Mouse (Mus musculus) MEL (cell line): ENCODE results near the gene AC134908.4. TPM values are rescaled to one million over a fixed set of nuclear protein-coding genes. Genes with fewer than 3 reads are reported as not detected.

Experiments
- DNase-seq: peaks from one replicate; pipeline ENCODE4 v3.0.0; 2011; ENCODE audit warnings: low read depth, low spot score
- H3K27ac ChIP-seq: 2 replicates; pipeline ENCODE4 v1.5.1; 2012; ENCODE audit warnings: low read depth, mild to moderate bottlenecking, control low read depth, low read length, moderate library complexity; ENCODE audit not compliant: control insufficient read depth
- H3K27me3 ChIP-seq, 2 experiments: fragments of 150-350 bp in 1 of 2; sonication (generic) in 1 of 2; 2 replicates each; pipeline ENCODE4 v1.6.1; 2012; ENCODE audit warnings: low read length in 2 of 2, mild to moderate bottlenecking in 2 of 2, improper control_type of control experiment in 1 of 2, moderate library complexity in 1 of 2; ENCODE audit not compliant: insufficient read depth in 2 of 2, control insufficient read depth in 1 of 2
- H3K36me3 ChIP-seq, 2 experiments: 2 replicates each; pipeline ENCODE4 v1.6.1; 2012 to 2014; ENCODE audit warnings: low read length in 2 of 2, improper control_type of control experiment in 1 of 2, inconsistent platforms in 1 of 2, mild to moderate bottlenecking in 1 of 2; ENCODE audit not compliant: insufficient read depth in 2 of 2, control insufficient read depth in 1 of 2
- H3K4me1 ChIP-seq, 2 experiments: fragments of 150-350 bp in 1 of 2; sonication (generic) in 1 of 2; 2 replicates each; pipeline ENCODE4 v1.6.1; 2012; ENCODE audit warnings: low read length in 2 of 2, improper control_type of control experiment in 1 of 2, mild to moderate bottlenecking in 1 of 2; ENCODE audit not compliant: insufficient read depth in 2 of 2, control insufficient read depth in 1 of 2
- H3K4me3 ChIP-seq, 2 experiments: fragments of 150-350 bp in 1 of 2; sonication (generic) in 1 of 2; 2 replicates each; pipeline ENCODE4 v1.5.1; 2012; ENCODE audit warnings: low read depth in 2 of 2, low read length in 2 of 2, mild to moderate bottlenecking in 2 of 2, moderate library complexity in 2 of 2, control low read depth in 1 of 2, improper control_type of control experiment in 1 of 2; ENCODE audit not compliant: control insufficient read depth in 1 of 2, insufficient read depth in 1 of 2
- H3K79me2 ChIP-seq: 2 replicates; pipeline ENCODE4 v1.6.1; 2012; ENCODE audit warnings: mild to moderate bottlenecking, low read length, moderate library complexity; ENCODE audit not compliant: control insufficient read depth, poor library complexity, insufficient read depth
- H3K9ac ChIP-seq: 2 replicates; pipeline ENCODE4 v1.6.1; 2012; ENCODE audit warnings: low read depth, mild to moderate bottlenecking, control low read depth, low read length, moderate library complexity; ENCODE audit not compliant: control insufficient read depth, poor library complexity, severe bottlenecking
- H3K9me3 ChIP-seq: fragments of 150-350 bp; sonication (generic); replicated peaks from 2 replicates; pipeline ENCODE4 v1.6.1; 2012; ENCODE audit warnings: mild to moderate bottlenecking, low read length, improper control_type of control experiment, moderate library complexity; ENCODE audit not compliant: insufficient read depth
- CTCF ChIP-seq, 3 experiments: IDR thresholded peaks in 2 of 3; conservative IDR thresholded peaks in 1 of 3; 2 replicates each; pipeline ENCODE4 v1.5.1; 2011 to 2012; ENCODE audit warnings: low read length in 3 of 3, low read depth in 2 of 3, mild to moderate bottlenecking in 2 of 3, improper control_type of control experiment in 1 of 3, inconsistent platforms in 1 of 3, mixed read lengths in 1 of 3, moderate library complexity in 1 of 3; ENCODE audit not compliant: control insufficient read depth in 1 of 3, insufficient read depth in 1 of 3, poor library complexity in 1 of 3, severe bottlenecking in 1 of 3
- EP300 ChIP-seq, 2 experiments: IDR thresholded peaks; 2 replicates each; pipeline ENCODE4 v1.6.1; 2011; ENCODE audit warnings: improper control_type of control experiment in 2 of 2, low read length in 2 of 2, low read depth in 1 of 2, mild to moderate bottlenecking in 1 of 2
- GABPA ChIP-seq: IDR thresholded peaks from 2 replicates; pipeline ENCODE4 v1.6.1; 2012; ENCODE audit warnings: low read depth, mild to moderate bottlenecking, inconsistent platforms, low read length, improper control_type of control experiment, moderate library complexity
- MAFK ChIP-seq: IDR thresholded peaks from 2 replicates; pipeline ENCODE4 v1.6.1; 2011; ENCODE audit warnings: low read depth, mild to moderate bottlenecking, low read length, improper control_type of control experiment, borderline replicate concordance
- MAX ChIP-seq: IDR thresholded peaks from 2 replicates; pipeline ENCODE4 v1.6.1; 2011; ENCODE audit warnings: low read length, improper control_type of control experiment
- MAZ ChIP-seq: IDR thresholded peaks from 2 replicates; pipeline ENCODE4 v1.6.1; 2012; ENCODE audit warnings: low read depth, mild to moderate bottlenecking, inconsistent platforms, low read length, improper control_type of control experiment
- MEF2A ChIP-seq: IDR thresholded peaks from 2 replicates; pipeline ENCODE4 v1.6.1; 2014; ENCODE audit warnings: low read depth, mild to moderate bottlenecking, inconsistent platforms, low read length, improper control_type of control experiment; ENCODE audit not compliant: poor library complexity, insufficient replicate concordance, severe bottlenecking; ENCODE audit errors: extremely low read depth
- MYC ChIP-seq: IDR thresholded peaks from 2 replicates; pipeline ENCODE4 v1.6.1; 2011; ENCODE audit warnings: low read depth, mild to moderate bottlenecking, low read length, improper control_type of control experiment, moderate library complexity
- NRF1 ChIP-seq: IDR thresholded peaks from 2 replicates; pipeline ENCODE4 v1.6.1; 2014; ENCODE audit warnings: low read depth, mild to moderate bottlenecking, inconsistent platforms, low read length, improper control_type of control experiment, moderate library complexity; ENCODE audit not compliant: poor library complexity, insufficient read depth, severe bottlenecking
- POLR2A ChIP-seq, 2 experiments: IDR thresholded peaks; 2 replicates each; pipeline ENCODE4 v1.6.1; 2011 to 2012; ENCODE audit warnings: low read length in 2 of 2, mild to moderate bottlenecking in 2 of 2, control low read depth in 1 of 2, improper control_type of control experiment in 1 of 2, low read depth in 1 of 2, moderate library complexity in 1 of 2; ENCODE audit not compliant: control insufficient read depth in 1 of 2, insufficient read depth in 1 of 2, poor library complexity in 1 of 2
- POLR2AphosphoS2 ChIP-seq: IDR thresholded peaks from 2 replicates; pipeline ENCODE4 v1.6.1; 2011; ENCODE audit warnings: low read length, improper control_type of control experiment
- POLR2AphosphoS5 ChIP-seq: IDR thresholded peaks from 2 replicates; pipeline ENCODE4 v1.6.1; 2012; ENCODE audit warnings: low read depth, borderline replicate concordance, mild to moderate bottlenecking, inconsistent platforms, low read length, moderate library complexity, mixed read lengths
- SIN3A ChIP-seq: IDR thresholded peaks from 2 replicates; pipeline ENCODE4 v1.6.1; 2012; ENCODE audit warnings: low read length, improper control_type of control experiment, inconsistent platforms
- SMC3 ChIP-seq: IDR thresholded peaks from 2 replicates; pipeline ENCODE4 v1.6.1; 2011; ENCODE audit warnings: low read depth, low read length, improper control_type of control experiment
- TAL1 ChIP-seq: IDR thresholded peaks from 2 replicates; pipeline ENCODE4 v1.6.1; 2012; ENCODE audit warnings: mild to moderate bottlenecking, inconsistent platforms, low read length, moderate library complexity, mixed read lengths
- TBP ChIP-seq: IDR thresholded peaks from 2 replicates; pipeline ENCODE4 v1.8.0; 2011; ENCODE audit warnings: low read depth, low read length, improper control_type of control experiment
- UBTF ChIP-seq: IDR thresholded peaks from 2 replicates; pipeline ENCODE4 v1.6.1; 2012; ENCODE audit warnings: low read depth, mild to moderate bottlenecking, inconsistent platforms, low read length, improper control_type of control experiment, moderate library complexity, borderline replicate concordance; ENCODE audit not compliant: insufficient read depth
- ZC3H11A ChIP-seq: IDR thresholded peaks from 2 replicates; pipeline ENCODE4 v1.6.1; 2012; ENCODE audit warnings: low read depth, mild to moderate bottlenecking, inconsistent platforms, low read length, improper control_type of control experiment
- ZKSCAN1 ChIP-seq: IDR thresholded peaks from 2 replicates; pipeline ENCODE4 v1.6.1; 2012; ENCODE audit warnings: low read depth, mild to moderate bottlenecking, inconsistent platforms, low read length, improper control_type of control experiment, moderate library complexity
- ZNF384 ChIP-seq: IDR thresholded peaks from 2 replicates; pipeline ENCODE4 v1.6.1; 2012; ENCODE audit warnings: low read depth, mild to moderate bottlenecking, inconsistent platforms, low read length, improper control_type of control experiment
- polyA plus RNA-seq, 2 experiments: library from polyadenylated mRNA; stranded (reverse) in 1 of 2; unstranded in 1 of 2; fragments of >175 nt in 1 of 2; fragments of >200 nt in 1 of 2; gene quantifications; 2 replicates each; pipeline versions ENCODE4 v1.2.1 to v1.2.4; 2012; ENCODE audit warnings: low replicate concordance in 2 of 2, low read depth in 1 of 2; ENCODE audit not compliant: insufficient read length in 2 of 2, insufficient read depth in 1 of 2, missing spikeins in 1 of 2
- total RNA-seq: library from RNA; depleted of rRNA; stranded (reverse); fragments of 300-350 nt; gene quantifications from 2 replicates; pipeline ENCODE4 v1.2.3, GENCODE M21; 2012

Gene AC134908.4
- total and polyA plus RNA-seq, 3 experiments, result 0.92 TPM; not detected in 2

GRCm38 (mm10) chr17:25843636-25844395, 48.4 kb upstream of the AC134908.4 start:
- no peaks in the 10 kb centered on the region for H3K27me3 ChIP-seq
- peaks cover 0 to 3% of the 10 kb centered on the region in 2 experiments; a peak in 2 of 4 replicates for H3K36me3 ChIP-seq
- no peak for DNase-seq
- peak overlapping the region; percentile 79 for H3K27ac ChIP-seq
- peak overlapping the region; percentile 89 for H3K9ac ChIP-seq
- TF ChIP-seq MYC (no peak), SIN3A (no peak), POLR2A (IDR thresholded peaks at IDR 0.05; ENCODE audit: control insufficient read depth in 1 of 2, insufficient read depth in 1 of 2, low read depth in 1 of 2, low read length in 2 of 2, poor library complexity in 1 of 2) (no peak), MAZ (no peak), CTCF (IDR thresholded peaks at IDR 0.05 in 2 of 3, conservative IDR thresholded peaks at IDR 0.05 in 1 of 3; ENCODE audit: control insufficient read depth in 1 of 3, insufficient read depth in 1 of 3, low read depth in 2 of 3, low read length in 3 of 3, poor library complexity in 1 of 3, severe bottlenecking in 1 of 3) (no peak), TAL1 (no peak)
- TF ChIP-seq, all 39 proteins: peak for 0
- Histone ChIP-seq H3K4me1 (peaks cover 3 to 15% of the 10 kb centered on the region in 2 experiments; a peak in 3 of 4 replicates), H3K79me2 (peaks cover 11% of the 10 kb centered on the region), H3K9me3 (no peaks in the 10 kb centered on the region), H3K4me3 (peak overlapping the region; percentile 75 to 86)

- Histone ChIP-seq H3K4me3 (peak overlapping the region; percentile 75 to 86), H3K4me1 (peaks cover 3 to 15% of the 10 kb centered on the region in 2 experiments; a peak in 3 of 4 replicates), H3K79me2 (peaks cover 11% of the 10 kb centered on the region), H3K36me3 (peaks cover 0 to 3% of the 10 kb centered on the region in 2 experiments; a peak in 2 of 4 replicates), H3K9ac (peak overlapping the region; percentile 89), H3K9me3 (no peaks in the 10 kb centered on the region), H3K27me3 (no peaks in the 10 kb centered on the region)
- DNase-seq, result no peak
- no peak for TF ChIP-seq ZNF384
- 0 out of 6 replicates have a peak, but pooled peaks of 1 of the 3 experiments have one; percentile 2 for TF ChIP-seq CTCF (IDR thresholded peaks at IDR 0.05 in 2 of 3, conservative IDR thresholded peaks at IDR 0.05 in 1 of 3; ENCODE audit: control insufficient read depth in 1 of 3, insufficient read depth in 1 of 3, low read depth in 2 of 3, low read length in 3 of 3, poor library complexity in 1 of 3, severe bottlenecking in 1 of 3)
- TF ChIP-seq, all 39 proteins: peak for 1
- H3K27ac ChIP-seq, result no peak overlapping the region
These were observed 47.7 kb upstream of the AC134908.4 start for GRCm38 (mm10) chr17:25843122-25843521.

GRCm38 (mm10) chr17:25842509-25842908, 47.0 kb upstream of the AC134908.4 start:
- H3K9me3 ChIP-seq, result no peaks in the 10 kb centered on the region
- H3K9ac ChIP-seq, result no peak overlapping the region
- TF ChIP-seq POLR2AphosphoS2, result no peak
- TF ChIP-seq EP300 (IDR thresholded peaks at IDR 0.05; ENCODE audit: low read depth in 1 of 2, low read length in 2 of 2), result no peak
- TF ChIP-seq POLR2AphosphoS5, result no peak
- no peak for TF ChIP-seq UBTF
- peak; percentile 98 for TF ChIP-seq TBP
- TF ChIP-seq MEF2A, result no peak
- TF ChIP-seq SMC3, result no peak
- TF ChIP-seq ZC3H11A, result no peak
- no peak for TF ChIP-seq ZKSCAN1
- TF ChIP-seq MAX, result no peak
- TF ChIP-seq NRF1, result no peak
- TF ChIP-seq TAL1, result 0 out of 2 replicates have a peak, but pooled peaks have one; percentile 21
- no peak for TF ChIP-seq GABPA
- TF ChIP-seq MAFK, result no peak
- H3K79me2 ChIP-seq, result peaks cover 11% of the 10 kb centered on the region
- H3K36me3 ChIP-seq, result peaks cover 0 to 3% of the 10 kb centered on the region in 2 experiments; a peak in 2 of 4 replicates
- no peak overlapping the region for H3K27ac ChIP-seq
- H3K27me3 ChIP-seq, result no peaks in the 10 kb centered on the region
- peaks cover 3 to 15% of the 10 kb centered on the region in 2 experiments; a peak in 3 of 4 replicates for H3K4me1 ChIP-seq
- no peak overlapping the region for H3K4me3 ChIP-seq
- DNase-seq, result peak; percentile 40
